Mouse (Mus musculus) forebrain, postnatal 0 days (tissue): ENCODE results near the gene Becn1. TPM values are rescaled to one million over a fixed set of nuclear protein-coding genes. Genes with fewer than 3 reads are reported as not detected.
"Not testable (repeated sequence)": the region's sequence is repeated elsewhere in the genome, so short reads cannot be mapped to it uniquely, and the experiment has no call there.

Source experiments
- ATAC-seq: fragments of 200-750 bp; cut with Nextera tagmentation; 2 replicates; pipeline ENCODE4 v1.8.0; 2017; ENCODE audit warnings: mild to moderate bottlenecking, moderate library complexity
- DNase-seq: peaks from one replicate; pipeline ENCODE4 v3.0.0-alpha.2; 2015
- H3K27ac ChIP-seq: fragments of 300-500 bp; sonication (generic); 2 replicates; pipeline ENCODE4 v1.5.1; 2014; ENCODE audit warnings: low read depth, mild to moderate bottlenecking, antibody characterized with exemption, low read length, moderate library complexity, mixed read lengths
- H3K27me3 ChIP-seq: fragments of 300-500 bp; sonication (generic); 2 replicates; pipeline ENCODE4 v1.6.1; 2014; ENCODE audit warnings: mild to moderate bottlenecking, low read length, mixed read lengths; ENCODE audit not compliant: insufficient read depth
- H3K36me3 ChIP-seq: fragments of 300-500 bp; sonication (generic); 2 replicates; pipeline ENCODE4 v1.6.1; 2014; ENCODE audit warnings: mild to moderate bottlenecking, moderate library complexity; ENCODE audit not compliant: insufficient read depth
- H3K4me1 ChIP-seq: fragments of 300-500 bp; sonication (generic); 2 replicates; pipeline ENCODE4 v1.6.1; 2014; ENCODE audit warnings: antibody characterized with exemption; ENCODE audit not compliant: insufficient read depth
- H3K4me2 ChIP-seq: fragments of 300-500 bp; sonication (generic); 2 replicates; pipeline ENCODE4 v1.6.1; 2014; ENCODE audit warnings: low read depth, mild to moderate bottlenecking, moderate library complexity
- H3K4me3 ChIP-seq: fragments of 300-500 bp; sonication (generic); 2 replicates; pipeline ENCODE4 v1.5.1; 2014; ENCODE audit warnings: low read depth, low read length, mixed read lengths
- H3K9ac ChIP-seq: fragments of 300-500 bp; sonication (generic); 2 replicates; pipeline ENCODE4 v1.6.1; 2014; ENCODE audit warnings: mild to moderate bottlenecking
- H3K9me3 ChIP-seq: fragments of 300-500 bp; sonication (generic); 2 replicates; pipeline ENCODE4 v1.6.1; 2016; ENCODE audit warnings: low read length
- CTCF ChIP-seq: sonication (generic); IDR thresholded peaks from 2 replicates; pipeline ENCODE4 v1.5.1; 2016; ENCODE audit warnings: antibody characterized with exemption, control low read depth, low read depth
- WGBS: fragments of 180-500 bp; shearing (Covaris S2); extraction: QIAGEN DNeasy Blood & Tissue Kit; methylation state at CpG from one replicate; pipeline ENCODE4 v1.1.7; 2014; 5-methylcytosine and 5-hydroxymethylcytosine counted together
- polyA plus RNA-seq: library from polyadenylated mRNA; unstranded; fragments of >200 nt; fragmentation: Nextera tagmentation; extraction: Ambion mirVana; gene quantifications from 2 replicates; pipeline ENCODE4 v1.2.1, GENCODE M21; 2015
- total RNA-seq: library from RNA; depleted of rRNA; stranded (reverse); fragments of >200 nt; gene quantifications from 2 replicates; pipeline ENCODE4 v1.2.3, GENCODE M21; 2014

Gene Becn1
- total and polyA plus RNA-seq, 2 experiments from 2014 or later: 107 to 145 TPM

DNA sequence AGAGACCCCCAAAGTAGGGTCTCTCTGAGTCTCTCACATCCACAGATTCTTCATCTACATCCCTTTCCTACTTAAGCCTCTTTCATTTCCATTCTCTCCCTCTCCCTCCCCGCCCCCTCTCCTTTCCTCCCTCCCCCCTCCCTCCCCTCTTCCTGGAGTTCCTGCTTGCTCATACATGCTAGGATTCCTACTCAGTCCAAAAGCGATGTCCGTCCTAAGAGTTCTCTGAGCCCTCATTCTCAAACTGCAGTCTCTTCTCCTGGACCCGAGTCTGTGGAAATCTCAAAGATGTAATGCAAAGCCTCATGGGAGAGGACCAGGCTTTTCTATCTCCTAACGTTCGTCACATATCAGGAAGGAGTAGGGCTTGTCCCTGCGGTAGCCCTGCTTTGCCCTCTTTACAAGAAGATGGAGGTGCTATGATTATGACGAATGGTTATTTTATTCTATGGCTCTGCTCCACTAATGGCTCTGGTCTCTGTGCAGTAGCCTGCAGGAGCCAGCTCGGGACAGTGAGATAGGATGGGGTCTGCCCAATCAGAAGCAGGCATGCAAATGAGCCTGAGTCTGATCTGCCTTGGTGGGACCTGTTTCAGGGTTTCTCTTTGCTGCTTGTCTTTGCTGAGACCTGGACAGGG, 36.2 kb upstream of the Becn1 start:
- peak; percentile 95 for ATAC-seq
- 1% methylated on average over 9 of the region's 9 CpGs for WGBS
- TF ChIP-seq CTCF: no peak
- H3K27ac ChIP-seq: peak overlapping the region; percentile 60
- H3K4me3 ChIP-seq: peak overlapping the region; percentile 40
- H3K4me2 ChIP-seq: peak overlapping the region; percentile 58
- H3K36me3 ChIP-seq: no peaks in the 10 kb centered on the region
- H3K9me3 ChIP-seq: no peaks in the 10 kb centered on the region
- peak overlapping the region; percentile 43; the same call in 1 of the 2 replicates for H3K9ac ChIP-seq
- DNase-seq: peak; percentile 69
- H3K4me1 ChIP-seq: no peaks in the 10 kb centered on the region
- no peaks in the 10 kb centered on the region for H3K27me3 ChIP-seq

DNA sequence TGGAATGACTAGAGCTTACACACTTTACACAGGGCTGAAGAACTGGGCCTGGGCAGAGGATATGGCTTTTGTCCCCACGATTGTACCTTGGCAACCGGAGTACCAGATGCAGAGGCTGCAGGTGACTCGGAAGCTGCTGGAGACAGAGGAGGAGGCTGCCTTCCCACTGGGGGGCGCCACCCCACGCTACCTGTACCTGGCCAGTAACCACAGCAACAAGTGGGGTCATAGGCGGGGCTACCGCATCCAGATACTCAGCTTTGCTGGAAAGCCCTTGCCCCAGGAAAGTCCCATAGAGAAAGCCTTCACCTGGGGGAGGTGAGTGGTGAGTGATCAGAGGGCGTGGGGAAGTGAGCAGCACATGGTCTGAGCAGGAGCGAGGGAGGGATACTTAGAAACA, 33.6 kb upstream of the Becn1 start:
- Histone ChIP-seq H3K9me3 (no peaks in the 10 kb centered on the region), H3K4me2 (no peak overlapping the region), H3K27me3 (no peaks in the 10 kb centered on the region), H3K9ac (no peak overlapping the region), H3K27ac (no peak overlapping the region), H3K36me3 (no peaks in the 10 kb centered on the region), H3K4me1 (no peaks in the 10 kb centered on the region), H3K4me3 (no peak overlapping the region)
- TF ChIP-seq CTCF: no peak
- DNase-seq (no peak), ATAC-seq (no peak)
- WGBS: 86% methylated on average over 9 of the region's 9 CpGs

DNA sequence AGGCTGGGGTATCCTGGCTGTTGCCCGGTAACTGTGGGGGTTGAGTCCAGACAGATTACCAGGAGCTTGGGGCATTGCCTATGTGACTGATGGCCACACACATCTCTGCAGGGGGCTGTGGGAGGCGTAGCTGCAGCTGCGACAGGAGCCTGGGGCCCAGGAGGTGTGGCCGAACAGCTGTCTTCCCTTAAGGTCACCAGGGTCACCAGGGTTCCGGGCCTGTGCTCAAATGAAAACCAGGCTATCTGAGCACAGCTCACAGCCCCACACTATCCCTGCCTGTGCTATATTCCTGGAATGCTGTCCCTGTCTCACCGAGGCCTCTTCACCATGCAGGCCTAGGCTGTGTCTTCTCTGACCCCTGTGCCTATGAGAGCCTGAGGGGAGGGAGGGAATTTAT, 32.4 kb upstream of the Becn1 start:
- no peak for DNase-seq
- no peak overlapping the region for H3K4me2 ChIP-seq
- WGBS: 10% methylated on average over 6 of the region's 6 CpGs
- H3K4me3 ChIP-seq: no peak overlapping the region
- no peaks in the 10 kb centered on the region for H3K27me3 ChIP-seq
- H3K27ac ChIP-seq: no peak overlapping the region
- no peak for TF ChIP-seq CTCF
- no peaks in the 10 kb centered on the region for H3K4me1 ChIP-seq
- ATAC-seq: no peak
- H3K9me3 ChIP-seq: no peaks in the 10 kb centered on the region
- H3K9ac ChIP-seq: no peak overlapping the region
- no peaks in the 10 kb centered on the region for H3K36me3 ChIP-seq

DNA sequence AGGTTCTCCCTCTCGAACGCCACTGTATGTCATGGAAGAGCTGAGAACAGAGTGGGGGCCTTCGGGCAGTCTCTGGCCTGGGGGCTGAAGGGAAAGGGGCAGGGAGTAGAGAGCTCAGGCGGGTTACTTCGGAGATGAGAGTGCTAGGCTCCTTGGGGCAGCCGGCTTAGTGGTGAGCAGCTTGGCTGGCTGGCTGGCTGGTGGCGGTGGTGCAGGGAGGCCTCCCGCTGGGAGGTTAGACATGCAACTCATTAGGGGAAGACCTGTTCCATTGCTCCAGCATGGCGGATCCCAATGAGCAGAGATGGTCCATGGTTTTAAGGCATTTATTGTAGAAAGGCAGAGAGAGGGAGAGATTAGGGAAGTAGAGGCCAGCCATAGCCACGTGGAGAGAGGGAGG, 31.9 kb upstream of the Becn1 start:
- no peak overlapping the region for H3K4me2 ChIP-seq
- DNase-seq: no peak
- no peak for TF ChIP-seq CTCF
- H3K27me3 ChIP-seq: no peaks in the 10 kb centered on the region
- H3K4me3 ChIP-seq: no peak overlapping the region
- H3K36me3 ChIP-seq: no peaks in the 10 kb centered on the region
- no peaks in the 10 kb centered on the region for H3K4me1 ChIP-seq
- no peak overlapping the region for H3K27ac ChIP-seq
- no peaks in the 10 kb centered on the region for H3K9me3 ChIP-seq
- WGBS: 32% methylated on average over 10 of the region's 10 CpGs
- no peak for ATAC-seq
- H3K9ac ChIP-seq: no peak overlapping the region

DNA sequence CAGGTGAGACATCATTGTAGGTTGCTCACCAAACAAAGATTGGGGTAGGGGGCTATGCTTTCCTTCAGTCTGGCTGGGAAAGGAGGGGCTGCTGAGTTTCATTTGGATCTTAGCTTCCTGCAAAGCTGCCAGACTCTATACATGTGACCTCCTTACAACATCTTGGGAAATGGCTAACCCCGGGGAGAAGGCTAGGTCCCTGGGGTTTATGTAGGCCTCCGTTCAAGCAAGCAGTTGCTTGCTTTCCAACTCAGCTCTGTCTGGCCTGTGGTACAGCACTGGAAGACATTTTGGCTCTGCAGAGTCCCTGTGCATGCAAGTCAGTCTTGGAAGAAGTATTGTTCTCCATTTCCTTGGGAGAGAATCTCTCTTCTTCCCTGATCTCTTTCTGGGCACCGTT, 30.5 kb upstream of the Becn1 start:
- Histone ChIP-seq H3K9ac (no peak overlapping the region), H3K27me3 (no peaks in the 10 kb centered on the region), H3K4me1 (no peaks in the 10 kb centered on the region), H3K4me3 (no peak overlapping the region), H3K4me2 (no peak overlapping the region), H3K27ac (no peak overlapping the region), H3K36me3 (no peaks in the 10 kb centered on the region), H3K9me3 (no peaks in the 10 kb centered on the region)
- no peak for TF ChIP-seq CTCF
- 81% methylated on average over 3 of the region's 3 CpGs for WGBS
- ATAC-seq (no peak), DNase-seq (no peak)

DNA sequence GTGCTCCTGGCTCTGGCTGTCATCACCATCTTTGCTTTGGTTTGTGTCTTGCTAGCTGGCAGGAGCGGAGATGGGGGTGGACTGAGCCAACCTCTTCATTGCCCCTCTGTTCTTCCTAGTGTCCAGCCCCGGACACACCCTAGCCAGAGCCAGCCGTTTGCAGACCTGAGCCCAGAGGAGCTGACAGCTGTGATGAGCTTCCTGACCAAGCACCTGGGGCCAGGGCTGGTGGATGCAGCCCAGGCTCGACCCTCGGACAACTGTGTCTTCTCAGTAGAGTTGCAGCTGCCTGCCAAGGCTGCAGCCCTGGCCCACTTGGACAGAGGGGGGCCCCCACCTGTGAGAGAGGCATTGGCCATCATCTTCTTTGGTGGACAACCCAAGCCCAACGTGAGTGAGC, 28.9 kb upstream of the Becn1 start:
- not testable (repeated sequence) for H3K4me3 ChIP-seq, DNase-seq, H3K4me2 ChIP-seq, H3K27me3 ChIP-seq, H3K4me1 ChIP-seq, H3K27ac ChIP-seq, H3K36me3 ChIP-seq, ATAC-seq, H3K9ac ChIP-seq, H3K9me3 ChIP-seq
- WGBS: 85% methylated on average over 6 of the region's 6 CpGs

DNA sequence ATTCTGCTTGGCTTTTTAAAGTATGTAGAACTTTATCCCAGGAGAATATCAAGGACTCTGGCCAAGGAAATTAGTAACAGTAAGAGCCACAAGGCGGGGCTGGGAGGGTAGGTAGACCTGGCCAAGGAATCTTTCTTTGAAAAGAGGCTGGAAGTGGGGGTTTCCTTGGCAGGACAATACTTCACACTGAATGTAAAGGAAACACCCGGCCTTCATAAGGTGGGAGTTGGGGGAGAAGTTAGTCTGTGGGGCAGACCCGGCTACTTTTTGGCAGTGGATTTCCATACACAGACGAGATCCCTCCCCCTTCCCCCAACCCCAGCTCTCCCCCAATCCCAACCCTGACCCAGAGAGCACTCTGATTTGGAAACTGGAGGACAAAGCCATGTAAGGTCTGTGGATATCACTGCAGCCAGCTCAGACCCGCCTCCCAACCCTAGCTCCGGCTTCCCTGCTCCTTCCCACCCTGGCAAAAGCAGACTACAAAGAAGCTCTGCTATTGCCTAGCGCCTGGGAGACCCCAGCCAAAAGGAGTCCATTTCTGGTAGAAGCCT, 28.4 kb upstream of the Becn1 start, which contains the start of gene Aoc3:
Gene Aoc3 (plus strand): TSS at position 235 of the 554 bp plus-strand sequence.
- ATAC-seq: no peak
- Histone ChIP-seq H3K9me3 (no peaks in the 10 kb centered on the region), H3K36me3 (peaks cover 6% of the 10 kb centered on the region), H3K4me1 (no peaks in the 10 kb centered on the region), H3K4me3 (no peak within 1 kb of the TSS), H3K9ac (no peak within 1 kb of the TSS), H3K27ac (no peak within 1 kb of the TSS), H3K4me2 (no peak within 1 kb of the TSS), H3K27me3 (no peaks in the 10 kb centered on the region)
- 64% methylated on average over 7 of the region's 7 CpGs for WGBS
- no peak for TF ChIP-seq CTCF
- DNase-seq: no peak
